Mouse (Mus musculus): ENCODE data around the gene Prpf3.

DNA sequence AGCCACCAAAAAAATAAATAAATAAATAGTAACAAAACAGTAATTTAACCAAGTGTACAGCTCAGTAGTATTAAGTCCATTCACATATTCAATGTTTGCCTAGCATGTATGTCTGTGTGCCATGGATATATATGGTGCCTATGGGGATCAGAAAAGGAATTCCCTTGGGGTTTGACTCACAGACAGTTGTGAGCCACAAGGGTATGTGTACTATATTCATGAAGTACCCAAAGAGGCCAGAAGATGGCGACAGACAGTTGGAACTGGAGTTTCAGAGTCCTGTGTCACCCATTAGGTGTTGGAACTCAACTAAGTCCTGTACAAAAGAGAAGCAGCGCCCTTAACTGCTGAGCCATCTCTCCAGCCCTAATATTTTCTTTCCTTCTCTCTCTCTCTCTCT, 6.1 kb upstream of the Prpf3 start:
- TF ChIP-seq CTCF (IDR thresholded peaks at IDR 0.05; ENCODE audit: borderline replicate concordance, extremely low read depth, insufficient read depth, insufficient read length): peak; percentile 60; the same call in 1 of the 2 replicates
- no peak for TF ChIP-seq POLR2A (IDR thresholded peaks at IDR 0.05; ENCODE audit: borderline replicate concordance, extremely low read depth, insufficient read depth, insufficient read length, poor library complexity, severe bottlenecking)

Measured in brain, embryonic 14.5 days (tissue).